Mouse (Mus musculus): ENCODE results near the gene Haao.
A peak's percentile ranks its signal among the peaks of the same experiment; 100 is the strongest.

Gene Haao

DNA sequence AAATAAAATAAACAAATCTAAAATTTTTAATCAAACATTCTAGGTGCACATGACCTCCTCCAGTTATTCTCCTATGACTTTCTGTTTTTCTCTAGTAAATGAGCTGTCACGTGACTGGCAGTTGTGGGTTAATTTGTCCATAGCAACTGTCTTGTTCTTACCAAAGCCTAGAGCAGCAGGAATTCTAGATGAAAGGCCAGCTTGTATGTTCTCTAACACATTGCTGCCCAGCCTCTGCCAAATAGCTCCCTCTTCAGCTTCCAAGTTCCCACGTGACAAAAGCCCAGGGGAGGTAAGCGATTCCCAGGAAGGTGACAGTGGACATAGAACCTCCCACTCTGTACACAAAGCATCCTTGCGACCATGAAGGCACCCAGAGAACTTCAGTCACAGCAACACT lies 13.6 kb downstream of the Haao start:
- no peak for DNase-seq (ENCODE audit: low spot score)

DNA sequence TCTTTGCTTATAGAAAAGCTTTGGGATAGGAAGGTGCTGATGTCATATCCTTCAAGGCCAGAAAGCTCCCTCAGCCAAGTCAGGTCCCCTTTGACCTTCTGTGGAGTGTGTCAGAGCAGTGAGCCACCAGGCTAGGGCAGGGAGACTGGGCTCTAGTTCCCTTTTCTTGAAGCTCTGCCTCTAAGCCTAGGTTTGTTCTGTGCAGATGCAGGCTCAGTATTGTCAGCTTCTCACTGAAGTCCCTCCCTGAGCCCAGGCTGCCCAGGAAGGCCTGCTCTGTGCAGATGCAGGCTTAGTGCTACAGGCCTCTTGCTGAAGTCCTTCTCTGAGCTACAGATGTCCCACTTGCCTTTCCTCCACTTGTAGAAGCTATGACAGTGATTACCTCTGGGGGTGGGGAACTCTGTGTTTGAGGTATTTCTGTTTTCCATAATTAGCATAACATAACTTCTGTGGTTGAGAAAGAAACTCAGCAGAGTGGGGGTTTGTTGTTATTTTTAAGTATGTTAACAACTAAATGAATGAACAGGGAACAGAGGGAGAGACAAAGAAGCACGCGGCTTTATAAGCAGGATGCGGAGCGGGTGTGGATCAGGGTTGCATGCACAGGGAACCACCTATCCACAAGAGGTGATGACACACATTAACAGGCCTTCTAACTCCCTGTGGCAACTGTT lies 17.0 kb downstream of the Haao start:
- DNase-seq (ENCODE audit: low spot score) = no peak

DNA sequence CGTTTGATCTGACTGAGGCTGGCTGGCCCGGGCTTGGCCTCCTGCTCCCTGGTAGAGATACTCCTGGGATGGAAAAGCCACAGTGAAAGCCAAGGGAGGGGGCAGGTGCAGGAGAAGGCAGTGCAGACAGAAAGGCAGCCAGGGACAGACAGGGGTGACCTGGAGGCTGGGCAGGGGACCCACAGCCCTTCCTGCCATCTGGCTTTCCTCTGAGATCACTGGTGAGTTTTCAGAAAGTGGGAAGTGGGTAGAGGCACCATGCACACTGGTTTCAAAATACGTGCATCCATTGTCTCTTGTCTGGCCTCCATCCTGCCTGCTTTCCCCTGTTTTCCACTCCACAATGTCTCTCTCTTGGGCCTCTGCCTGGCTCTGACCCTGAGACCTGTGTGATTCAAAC lies 18.4 kb downstream of the Haao start:
- DNase-seq (ENCODE audit: low spot score) = no peak

DNA sequence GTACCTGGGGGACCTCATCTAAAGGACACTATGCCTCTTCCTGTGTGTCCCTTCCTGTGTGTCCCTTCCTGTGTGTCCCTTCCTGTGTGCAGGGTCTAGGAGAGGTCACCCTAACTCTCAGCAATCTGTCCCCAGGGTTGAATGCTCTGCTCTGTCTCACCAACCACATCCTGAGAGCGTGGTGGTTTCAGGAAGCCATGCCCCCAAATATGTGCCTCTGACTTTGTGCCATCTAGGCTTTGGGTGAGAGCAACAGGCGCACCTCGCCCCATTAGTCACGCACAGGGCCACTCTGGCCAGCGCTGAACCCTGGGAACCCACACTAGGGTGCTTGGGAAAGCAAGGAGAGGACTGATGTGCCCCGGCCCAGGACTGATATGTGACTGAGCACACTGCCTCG lies 23.9 kb downstream of the Haao start:
- DNase-seq (ENCODE audit: low spot score) = no peak

DNA sequence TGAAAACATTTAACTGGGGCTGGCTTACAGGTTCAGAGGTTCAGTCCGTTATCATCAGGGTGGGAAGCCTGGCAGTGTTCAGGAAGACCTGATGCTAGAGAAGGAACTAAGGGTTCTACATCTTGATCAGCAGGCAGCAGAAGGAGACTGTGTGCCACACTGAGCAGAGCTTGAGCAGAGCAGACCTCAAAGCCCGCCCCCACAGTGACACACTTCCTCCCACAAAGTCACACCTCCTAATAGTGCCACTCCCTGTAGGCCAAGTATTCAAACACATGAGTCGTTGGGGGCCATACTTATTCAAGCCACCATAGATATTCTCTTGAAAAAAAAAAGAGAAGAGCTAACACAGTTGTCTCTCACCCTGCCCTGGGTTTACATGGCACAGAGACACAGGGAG lies 25.9 kb downstream of the Haao start:
- no peak for DNase-seq (ENCODE audit: low spot score)

DNA sequence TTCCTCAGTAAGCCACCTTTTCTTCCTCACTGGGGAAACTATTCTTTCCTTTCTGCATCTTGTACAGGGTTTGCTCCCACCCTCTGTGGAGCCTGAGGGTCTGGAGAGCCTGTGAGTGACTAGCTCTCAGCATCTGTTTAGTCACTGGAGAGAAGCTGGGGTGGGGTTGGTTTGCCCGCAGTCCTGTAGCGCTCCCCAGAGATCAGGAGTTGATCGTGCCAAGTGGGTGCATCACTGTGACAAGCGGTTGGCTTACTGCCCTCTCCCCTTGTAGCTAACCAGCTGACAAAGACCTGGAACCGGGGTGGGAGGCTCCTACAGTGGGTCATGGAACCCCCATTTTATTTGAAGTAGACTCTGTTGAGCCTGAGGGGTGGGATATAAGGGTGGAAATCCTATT lies 27.1 kb downstream of the Haao start:
- no peak for DNase-seq (ENCODE audit: low spot score)

DNA sequence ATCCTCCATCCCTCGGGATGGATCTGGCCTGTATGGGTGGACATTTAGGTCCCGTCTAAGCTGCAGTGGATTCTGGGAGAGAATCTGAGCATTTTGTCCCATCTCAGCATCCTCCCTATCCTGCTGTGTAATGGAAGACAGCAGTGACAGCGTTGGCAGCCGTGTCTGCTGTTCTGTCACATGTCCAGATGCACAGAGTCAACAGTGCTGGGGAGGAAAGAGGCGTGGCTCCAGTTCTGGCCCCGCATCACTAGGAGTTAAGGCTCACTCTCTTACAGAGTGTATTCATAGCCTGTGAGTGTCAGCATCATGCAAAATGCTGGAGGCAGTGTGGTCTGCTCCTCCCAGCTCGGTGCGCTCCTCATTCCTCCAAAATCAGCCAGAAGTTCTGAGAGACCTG lies 28.3 kb downstream of the Haao start:
- no peak for DNase-seq (ENCODE audit: low spot score)

DNA sequence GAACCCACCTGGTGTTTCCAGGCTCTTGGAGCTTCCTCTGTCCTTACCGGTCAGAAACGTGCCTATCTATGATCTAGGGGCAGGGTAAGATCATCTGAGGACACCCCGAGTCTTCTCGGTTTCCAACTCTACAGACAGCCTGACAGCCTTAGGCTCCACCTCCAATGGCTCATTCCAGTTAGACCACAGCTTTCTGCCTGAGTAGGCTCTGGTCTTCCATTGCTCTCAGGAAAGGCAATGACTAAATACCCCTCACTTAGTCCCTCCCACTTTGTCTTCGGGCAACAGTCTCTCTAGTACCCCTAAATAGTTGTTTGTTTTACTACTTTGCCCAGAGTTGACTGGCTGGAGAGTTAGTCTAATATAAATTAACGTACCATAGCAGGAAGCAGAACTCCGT lies 30.8 kb downstream of the Haao start:
- no peak for DNase-seq (ENCODE audit: low spot score)

DNA sequence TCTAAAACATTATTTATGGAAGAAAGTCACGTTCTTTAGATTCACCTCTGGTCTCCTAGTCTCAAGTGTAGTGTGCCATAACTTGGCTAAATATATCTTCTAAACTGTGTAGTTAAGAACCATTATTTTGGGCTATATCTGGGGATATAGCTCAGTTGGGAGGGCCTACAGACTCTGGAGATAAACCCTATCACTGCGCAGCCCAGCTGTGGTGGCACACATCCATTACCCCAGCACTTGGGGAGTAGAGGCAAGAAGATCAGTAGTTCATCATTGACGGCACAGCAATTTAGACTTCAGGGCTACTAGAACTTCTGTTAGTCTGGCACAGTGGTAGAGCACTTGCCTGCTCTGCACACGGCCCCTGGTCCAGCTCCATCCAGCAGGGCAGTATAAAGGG lies 34.7 kb downstream of the Haao start:
- no peak for DNase-seq (ENCODE audit: low spot score)

DNA sequence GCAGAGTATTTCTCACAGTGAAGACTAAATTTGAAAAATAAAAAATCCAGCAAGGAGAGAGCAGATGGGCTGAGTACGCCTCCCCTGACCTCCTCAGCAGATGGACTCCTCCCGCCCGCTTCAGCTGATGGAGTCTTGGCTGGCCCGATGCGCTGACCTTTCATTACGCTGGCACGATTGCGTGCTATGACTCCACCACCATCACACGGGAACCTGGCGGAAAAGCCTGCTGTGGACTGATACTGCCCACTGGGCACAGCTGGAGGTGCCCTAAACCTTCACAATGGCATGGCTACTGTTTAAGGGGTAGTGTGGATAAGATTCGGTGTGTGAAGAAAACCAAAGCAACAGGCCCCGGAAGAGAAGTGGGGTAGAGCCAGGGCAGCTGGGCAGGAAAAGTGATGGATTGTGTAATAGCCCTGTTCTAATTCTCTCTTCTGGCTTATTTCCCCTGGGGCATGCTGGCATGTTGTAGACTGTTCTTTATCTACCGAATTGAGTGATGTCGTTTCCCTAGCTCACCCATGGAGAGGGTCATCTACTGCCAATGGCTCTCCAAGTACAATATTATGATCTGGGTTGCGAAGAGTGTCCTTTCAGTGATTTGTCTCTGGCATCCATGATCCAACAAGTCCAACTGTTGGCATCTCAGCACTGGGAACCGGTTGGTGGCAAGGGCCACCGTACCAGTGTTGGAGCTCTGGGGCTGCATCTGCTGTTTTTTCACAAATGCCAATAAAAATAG lies 35.4 kb downstream of the Haao start:
- no peak for DNase-seq (ENCODE audit: low spot score)

DNA sequence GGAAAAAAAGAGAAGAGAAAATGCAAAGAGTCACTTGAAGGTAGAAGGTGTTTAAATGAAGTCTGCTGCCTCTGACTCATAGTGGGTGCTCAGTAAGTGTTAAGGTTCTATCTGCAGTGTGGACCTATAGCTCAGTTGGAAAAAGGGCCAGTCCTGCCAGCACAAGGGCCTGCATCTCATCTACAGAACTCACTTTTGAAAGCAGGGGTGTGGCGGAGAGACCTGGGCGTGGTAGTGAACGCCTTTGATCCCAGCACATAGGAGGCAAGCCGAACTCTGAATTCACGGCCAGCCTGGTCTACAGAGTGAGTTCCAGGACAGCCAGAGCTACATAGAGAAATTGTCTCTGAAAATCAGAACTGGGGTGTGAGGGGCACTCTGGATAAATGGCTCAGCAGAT lies 37.5 kb downstream of the Haao start:
- DNase-seq (ENCODE audit: low spot score) = no peak

DNA sequence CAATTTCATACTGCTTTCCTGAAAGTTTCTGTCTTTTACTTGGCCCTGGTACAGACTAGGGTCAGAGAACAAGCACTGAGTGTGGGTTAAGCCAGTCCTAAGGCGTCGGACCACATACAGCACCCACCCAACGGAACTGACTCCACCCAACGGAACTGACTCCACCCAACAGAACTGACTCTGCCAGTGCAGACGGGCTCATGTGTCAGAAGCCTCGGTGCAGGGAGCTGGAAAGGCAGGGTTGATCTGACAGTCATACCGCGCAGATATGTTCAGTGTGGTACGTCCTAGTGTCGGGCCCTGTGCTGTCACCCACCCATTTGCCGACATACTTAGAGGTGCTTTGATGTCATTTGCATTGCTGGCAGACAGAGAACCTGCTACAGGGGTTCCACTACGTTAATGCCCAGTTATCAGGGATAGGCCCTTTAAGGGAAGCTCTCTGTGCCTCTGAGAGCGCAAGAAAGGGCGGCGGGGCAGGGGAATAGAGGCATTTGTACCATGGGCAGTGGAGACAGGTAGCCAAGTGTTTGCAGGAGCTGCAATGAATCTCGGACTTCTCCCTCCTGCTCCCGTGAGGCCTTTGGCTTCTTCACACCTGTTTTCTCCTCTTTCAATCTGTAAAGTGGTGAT lies 38.5 kb downstream of the Haao start:
- no peak for DNase-seq (ENCODE audit: low spot score)

DNA sequence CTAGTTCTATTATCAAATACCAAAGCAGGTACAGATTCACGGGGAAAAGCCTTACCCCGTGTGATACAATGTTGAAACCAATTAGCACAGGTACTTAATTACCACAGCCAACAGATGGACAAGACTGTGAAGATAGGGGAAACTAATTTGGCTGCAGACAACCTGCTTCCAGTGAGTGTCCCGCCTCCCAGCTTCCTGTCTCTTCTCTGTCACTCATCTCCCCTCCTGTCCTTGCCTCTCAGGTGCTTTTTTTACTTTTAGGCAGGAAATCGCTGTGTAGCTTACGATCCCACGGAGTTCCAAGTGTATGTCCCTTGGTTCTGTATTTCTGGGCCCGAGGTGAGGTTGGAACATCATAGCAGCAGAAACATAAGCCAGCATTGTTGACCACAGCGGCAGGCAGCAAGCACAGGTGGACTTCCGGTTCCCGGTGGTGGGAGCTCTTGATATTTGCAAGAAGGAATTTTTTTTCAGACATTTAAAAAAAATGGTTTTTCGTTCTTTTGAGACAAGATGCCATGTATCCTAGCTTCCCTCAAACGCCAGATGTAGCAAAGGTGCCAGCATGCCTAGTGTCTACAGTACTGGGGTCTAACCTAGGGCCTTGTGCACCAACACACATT lies 39.2 kb downstream of the Haao start:
- no peak for DNase-seq (ENCODE audit: low spot score)

DNA sequence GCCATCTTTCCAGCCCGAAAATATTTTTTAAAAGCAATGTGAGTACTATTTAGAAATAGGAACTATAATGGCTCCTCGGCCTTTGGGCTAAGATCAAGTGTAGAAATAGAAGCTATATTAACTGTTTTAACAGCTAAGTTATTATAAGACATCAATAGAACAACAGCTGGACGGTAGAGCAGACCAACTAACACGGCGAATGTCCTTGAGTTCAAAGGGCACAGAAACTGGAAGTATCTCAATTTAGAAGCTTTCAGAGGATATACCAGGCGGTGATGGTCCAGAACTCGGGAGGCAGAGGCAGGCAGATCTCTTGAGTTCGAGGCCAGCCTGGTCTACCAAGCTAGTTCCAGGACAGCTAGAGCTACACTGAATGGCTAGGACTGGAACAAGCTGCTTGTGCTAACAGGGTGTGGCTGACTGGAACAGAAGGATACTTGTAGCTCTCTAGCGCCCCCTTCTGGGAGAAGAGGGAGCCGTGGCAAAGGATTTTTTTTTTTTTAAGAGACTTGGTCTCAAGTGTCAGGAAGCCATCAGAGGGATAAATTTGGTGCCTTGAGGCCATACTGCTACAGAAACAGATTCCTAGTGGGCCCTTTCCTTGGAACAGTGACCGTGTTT lies 39.9 kb downstream of the Haao start:
- DNase-seq (ENCODE audit: low spot score) = peak; percentile 25

DNA sequence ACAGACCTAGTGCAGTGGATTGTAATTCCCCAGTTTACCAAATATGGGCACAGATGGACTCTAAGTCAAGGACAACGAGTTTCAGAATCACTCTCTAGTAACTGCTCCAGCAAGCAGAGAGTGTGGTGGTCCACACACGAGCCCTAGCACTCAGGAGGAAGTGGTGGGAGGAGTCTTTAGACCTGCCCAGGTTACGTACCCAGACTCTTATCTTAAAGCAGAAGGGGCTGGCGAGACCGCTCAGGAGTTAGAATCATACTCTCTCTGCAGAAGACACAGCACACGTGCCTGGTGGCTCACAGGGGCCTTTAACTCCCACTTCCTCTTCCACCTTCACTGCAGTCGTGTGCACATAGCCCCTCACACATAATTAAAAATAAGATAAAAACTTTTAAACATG lies 40.4 kb downstream of the Haao start:
- DNase-seq (ENCODE audit: low spot score) = no peak

DNA sequence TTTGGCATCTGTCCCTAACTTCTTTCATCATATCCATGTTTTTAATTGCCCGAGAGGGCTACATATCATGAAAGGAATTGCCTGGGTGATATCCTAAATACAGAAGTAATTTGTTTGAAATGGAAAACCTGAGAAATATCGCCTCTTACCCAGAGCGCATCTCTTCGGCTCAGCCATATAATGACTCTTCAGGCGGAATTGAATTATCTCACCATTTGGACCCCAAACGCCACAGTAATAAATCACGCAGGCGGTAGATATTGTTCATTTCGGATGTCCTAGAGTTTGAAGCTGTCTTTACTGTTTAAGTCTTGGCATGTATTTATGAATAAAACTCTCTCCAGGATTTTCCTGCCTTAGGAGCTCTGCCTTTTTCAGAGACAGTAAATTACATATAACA lies 42.7 kb downstream of the Haao start:
- DNase-seq (ENCODE audit: low spot score) = no peak

DNA sequence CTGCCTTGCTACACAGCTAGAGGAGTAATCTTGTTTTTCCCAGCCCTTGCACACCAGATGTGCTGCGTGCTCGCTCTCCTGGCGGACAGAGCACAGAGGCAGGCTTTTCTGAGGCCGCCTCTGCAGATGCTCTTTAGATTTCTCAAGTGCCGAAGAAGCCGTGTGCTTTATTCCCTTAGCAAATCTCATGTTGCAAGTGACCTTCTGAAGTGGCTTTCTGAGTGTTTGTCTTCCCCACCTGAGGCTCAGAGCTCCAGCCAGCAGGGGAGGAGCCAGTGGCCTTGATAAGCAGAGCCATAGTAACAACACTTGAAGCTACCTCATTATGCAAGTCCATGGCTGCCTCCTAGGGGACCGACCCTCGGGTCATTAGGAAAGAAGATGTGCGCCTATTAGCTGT lies 43.8 kb downstream of the Haao start:
- peak; percentile 30 for DNase-seq (ENCODE audit: low spot score)

DNA sequence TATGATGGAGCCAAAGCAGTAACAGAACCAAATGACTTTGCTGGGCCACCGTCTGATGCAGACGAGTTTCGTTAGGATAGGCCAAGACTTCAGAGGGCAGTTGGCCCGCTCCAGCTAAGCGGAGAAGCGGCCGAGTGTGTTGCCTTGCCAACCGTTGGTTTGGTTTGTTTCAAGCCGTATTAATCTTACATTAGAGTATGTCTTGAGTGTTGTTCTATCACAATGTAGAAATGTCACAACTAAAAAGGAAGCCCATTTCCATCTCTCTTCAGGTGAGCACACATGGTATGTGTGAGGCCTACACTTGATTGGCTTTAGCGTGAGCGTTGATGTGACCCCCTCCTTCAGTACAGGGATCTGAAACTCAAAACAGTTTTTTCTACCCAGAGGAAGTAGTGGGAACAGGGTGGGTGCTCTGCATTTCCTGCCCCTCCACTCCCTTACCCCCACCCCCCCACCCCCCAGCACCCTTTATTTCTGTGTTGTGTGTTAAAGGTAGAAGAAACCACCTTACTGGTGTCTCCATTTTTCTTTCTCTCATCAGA lies 48.2 kb downstream of the Haao start:
- DNase-seq (ENCODE audit: low spot score) = no peak

DNA sequence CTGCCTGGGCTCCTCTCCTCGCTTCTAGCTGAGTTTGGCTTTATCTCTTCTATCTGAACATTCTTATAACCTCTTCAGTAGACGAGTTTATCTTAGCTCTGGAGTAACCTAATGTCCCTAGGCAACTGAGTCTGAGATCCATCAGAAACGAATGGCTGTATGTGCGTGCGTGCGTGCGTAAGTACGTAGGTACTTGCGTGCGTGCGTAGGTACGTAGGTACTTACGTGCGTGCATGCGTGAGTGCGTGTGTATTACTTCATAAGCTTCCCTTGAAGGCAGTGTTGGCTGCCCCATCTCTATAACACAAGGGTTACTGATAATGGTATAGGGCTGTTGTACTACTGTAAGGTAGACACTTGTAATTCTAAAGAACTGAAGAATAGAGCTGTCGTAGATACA lies 52.6 kb downstream of the Haao start:
- DNase-seq (ENCODE audit: low spot score) = no peak

DNA sequence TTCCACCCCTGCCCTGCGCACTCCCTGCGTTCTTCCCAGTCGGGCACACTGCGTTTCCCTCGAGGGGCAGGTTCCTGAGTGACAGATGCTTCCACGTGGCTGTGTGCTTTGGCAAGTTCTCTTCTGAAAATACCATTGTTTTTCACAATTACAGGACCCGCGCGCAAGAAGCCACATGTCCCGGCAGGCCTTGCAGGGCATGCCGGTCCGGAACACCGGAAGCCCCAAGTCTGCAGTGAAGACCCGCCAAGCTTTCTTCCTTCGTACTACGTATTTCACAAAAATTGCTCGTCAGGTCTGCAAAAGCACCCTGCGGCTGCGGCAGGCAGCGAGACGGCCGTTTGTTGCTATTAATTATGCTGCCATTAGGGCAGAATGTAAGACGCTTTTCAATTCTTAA lies 55.4 kb downstream of the Haao start:
- no peak for DNase-seq (ENCODE audit: low spot score)

DNA sequence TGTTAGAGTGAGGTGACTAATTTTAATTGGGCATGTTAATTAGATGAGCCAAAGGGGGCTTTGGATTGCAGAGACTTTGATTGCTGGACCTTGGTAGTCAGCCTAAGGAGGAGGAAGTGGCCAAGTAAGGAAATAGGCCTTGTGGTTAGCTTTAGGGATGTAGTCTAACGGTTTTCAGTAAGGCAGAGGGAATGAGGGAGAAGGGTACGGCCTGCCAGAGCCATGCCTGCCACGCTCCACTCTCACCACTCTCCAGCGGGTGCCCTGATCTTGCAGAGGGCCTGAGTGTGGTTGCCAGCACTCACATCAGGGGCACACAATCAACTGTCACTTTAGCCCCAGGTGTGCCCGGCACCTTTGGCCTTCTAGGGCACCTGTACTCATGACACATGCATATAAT lies 57.6 kb downstream of the Haao start:
- no peak for DNase-seq (ENCODE audit: low spot score)

DNA sequence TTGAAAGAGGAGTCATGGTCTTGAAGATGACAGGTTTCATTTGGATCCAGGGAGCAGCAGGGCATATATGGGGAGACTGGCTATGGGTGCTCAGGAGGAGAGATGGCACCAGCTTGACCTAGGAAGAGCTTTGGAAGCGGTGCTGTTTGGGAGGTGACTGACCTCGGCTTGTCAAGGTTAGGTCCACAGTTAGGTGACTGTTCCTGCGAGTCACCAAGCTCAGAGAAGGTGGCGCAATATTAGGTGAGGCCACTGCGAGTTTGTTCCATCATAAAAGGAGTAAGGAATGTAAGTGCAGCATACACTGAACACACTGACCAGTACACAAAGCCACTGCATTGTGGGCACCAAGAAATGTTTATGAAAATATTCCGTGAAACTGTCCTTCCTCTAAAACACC lies 61.3 kb downstream of the Haao start:
- DNase-seq (ENCODE audit: low spot score) = no peak
